Mouse (Mus musculus) lung, adult 2 months (tissue): ENCODE measurements around the gene Pkhd1. TPM values are rescaled to one million over a fixed set of nuclear protein-coding genes. Genes with fewer than 3 reads are reported as not detected.
A peak's percentile ranks its signal among the peaks of the same experiment; 100 is the strongest.

Source experiments
- DNase-seq: peaks from one replicate; pipeline ENCODE4 v3.0.0; 2022
- H3K4me1 ChIP-seq: fragments of 200-500 bp; 2 replicates; pipeline ENCODE4 v1.6.1; 2011; ENCODE audit warnings: low read length; ENCODE audit not compliant: control insufficient read depth, insufficient read depth
- H3K4me3 ChIP-seq: fragments of 200-500 bp; replicated peaks from 2 replicates; pipeline ENCODE3; 2011; ENCODE audit warnings: low read depth, mild to moderate bottlenecking, control low read depth, low read length; ENCODE audit errors: extremely low read depth
- CTCF ChIP-seq: fragments of 200-500 bp; IDR thresholded peaks from 2 replicates; pipeline ENCODE4 v1.5.1; 2011; ENCODE audit warnings: mild to moderate bottlenecking, low read length, control low read depth; ENCODE audit not compliant: insufficient read depth
- POLR2A ChIP-seq: fragments of 200-500 bp; IDR thresholded peaks from 2 replicates; pipeline ENCODE4 v1.6.1; 2011; ENCODE audit warnings: low read depth, mild to moderate bottlenecking, control low read depth, low read length, borderline replicate concordance; ENCODE audit errors: extremely low read depth
- WGBS: fragments of 180-500 bp; shearing (Covaris S2); methylation state at CpG from one replicate; pipeline ENCODE4 v1.1.7; 2018; 5-methylcytosine and 5-hydroxymethylcytosine counted together
- polyA plus RNA-seq: library from polyadenylated mRNA; depleted of rRNA; stranded (reverse); fragments of >200 nt; gene quantifications from 2 replicates; pipeline ENCODE4 v1.2.3, GENCODE M21; 2012

Pkhd1 gene
- polyA plus RNA-seq, 1 experiment, result 0.19 TPM

DNA sequence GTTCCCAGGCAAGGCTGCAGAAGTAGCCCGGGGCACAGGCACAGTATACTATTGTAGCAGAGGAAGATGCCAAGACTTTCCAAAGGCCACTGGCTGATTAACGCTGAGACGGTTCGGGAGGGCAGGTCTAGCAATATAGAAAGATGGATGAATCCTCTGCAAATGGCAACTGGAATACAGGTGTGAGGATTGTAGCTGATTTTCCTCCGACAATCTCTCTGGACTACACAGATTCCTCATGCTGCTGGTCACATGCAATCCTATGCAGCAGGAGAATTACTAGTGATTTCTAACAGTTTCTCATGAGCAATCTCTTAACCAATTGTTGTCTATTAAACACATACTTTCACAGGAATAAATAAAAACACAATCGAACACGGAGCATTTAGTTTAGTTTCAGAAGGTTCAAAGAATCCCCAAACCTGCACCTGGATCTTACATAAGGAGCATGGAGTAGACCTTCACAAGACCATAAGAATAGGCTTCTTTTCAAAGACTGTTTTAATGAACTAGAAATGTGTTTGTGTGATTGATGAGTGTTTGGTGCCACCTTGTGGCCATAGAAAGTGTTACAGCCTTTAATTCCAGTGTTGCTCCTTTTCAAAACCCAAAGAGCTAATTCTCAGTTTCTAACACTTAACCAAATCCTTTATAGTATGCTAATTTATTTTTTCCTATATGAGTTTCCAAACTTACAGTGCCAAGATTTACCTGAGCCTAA lies 104.3 kb downstream of the Pkhd1 start:
- WGBS, result 66% methylated on average over 7 of the region's 7 CpGs
- Histone ChIP-seq H3K4me1 (no peaks in the 10 kb centered on the region), H3K4me3 (no peak overlapping the region)
- TF ChIP-seq POLR2A (no peak), CTCF (peak; percentile 39; the same call in 1 of the 2 replicates)
- DNase-seq, result peak; percentile 21

DNA sequence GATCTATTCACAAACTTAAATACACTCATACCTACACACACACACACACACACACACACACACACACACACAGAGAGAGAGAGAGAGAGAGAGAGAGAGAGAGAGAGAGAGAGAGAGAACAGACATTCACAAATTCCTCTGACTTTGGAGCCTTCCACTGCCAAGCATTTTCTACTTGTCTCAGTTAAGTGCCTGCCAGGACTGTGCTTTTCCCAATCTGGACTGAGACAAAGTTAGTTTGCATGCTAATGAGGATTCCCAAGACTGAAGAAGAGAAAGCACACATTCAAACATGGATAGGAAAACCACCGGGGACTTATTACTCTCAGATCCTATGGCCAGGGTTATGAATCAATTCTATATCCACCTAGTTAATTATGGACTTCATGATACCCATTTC lies 118.9 kb downstream of the Pkhd1 start:
- WGBS, result 85% methylated on average over 1 of the region's 1 CpGs
- no peak for TF ChIP-seq POLR2A
- TF ChIP-seq CTCF, result no peak
- Histone ChIP-seq H3K4me1 (no peaks in the 10 kb centered on the region), H3K4me3 (no peak overlapping the region)
- no peak for DNase-seq

DNA sequence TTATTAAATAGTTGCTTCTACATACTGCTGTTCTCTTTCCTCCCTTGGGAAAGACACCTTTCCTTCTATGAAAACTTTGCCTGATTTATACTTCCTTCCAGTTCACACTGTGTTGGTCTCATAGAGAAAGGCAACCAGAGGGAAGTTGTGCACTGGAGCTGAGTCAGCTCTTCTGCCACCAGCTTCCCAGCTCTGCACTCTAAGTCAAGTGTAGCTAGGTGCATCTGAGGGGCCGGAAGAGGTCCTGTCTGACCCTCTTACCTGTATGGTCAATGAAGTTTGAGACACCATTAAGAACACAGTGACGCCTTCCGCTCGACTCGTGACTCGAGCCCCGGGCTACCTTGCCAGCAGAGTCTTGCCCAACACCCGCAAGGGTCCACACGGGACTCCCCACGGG lies 131.8 kb downstream of the Pkhd1 start:
- no peak for DNase-seq
- 91% methylated on average over 10 of the region's 10 CpGs for WGBS
- TF ChIP-seq CTCF, result no peak
- no peak for TF ChIP-seq POLR2A

DNA sequence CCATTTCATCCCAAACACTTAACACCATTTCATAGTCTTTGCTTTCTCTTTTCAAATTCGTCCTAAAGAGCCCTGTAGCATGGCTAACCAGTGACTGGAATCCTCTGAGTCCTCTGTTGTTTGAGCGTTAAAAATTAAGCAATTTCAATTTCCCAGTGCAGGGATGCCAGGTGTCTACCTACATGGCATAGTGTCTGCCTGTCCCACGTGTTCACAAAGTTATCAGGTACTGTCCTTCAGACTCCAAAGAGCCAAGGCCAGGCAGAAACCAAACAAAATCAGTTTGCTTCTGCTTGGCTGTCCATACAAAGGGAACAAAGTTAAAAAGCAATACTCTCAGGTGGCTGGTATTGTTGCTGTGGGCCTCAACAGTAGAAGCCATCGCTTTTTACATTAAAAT lies 136.0 kb downstream of the Pkhd1 start:
- DNase-seq, result no peak
- Histone ChIP-seq H3K4me3 (no peak overlapping the region), H3K4me1 (no peaks in the 10 kb centered on the region)
- TF ChIP-seq POLR2A, result no peak
- no peak for TF ChIP-seq CTCF
- WGBS, result 59% methylated on average over 4 of the region's 4 CpGs

More for the DNA sequence above, 131.8 kb downstream of the Pkhd1 start:
- no peaks in the 10 kb centered on the region for H3K4me1 ChIP-seq
- H3K4me3 ChIP-seq, result no peak overlapping the region

DNA sequence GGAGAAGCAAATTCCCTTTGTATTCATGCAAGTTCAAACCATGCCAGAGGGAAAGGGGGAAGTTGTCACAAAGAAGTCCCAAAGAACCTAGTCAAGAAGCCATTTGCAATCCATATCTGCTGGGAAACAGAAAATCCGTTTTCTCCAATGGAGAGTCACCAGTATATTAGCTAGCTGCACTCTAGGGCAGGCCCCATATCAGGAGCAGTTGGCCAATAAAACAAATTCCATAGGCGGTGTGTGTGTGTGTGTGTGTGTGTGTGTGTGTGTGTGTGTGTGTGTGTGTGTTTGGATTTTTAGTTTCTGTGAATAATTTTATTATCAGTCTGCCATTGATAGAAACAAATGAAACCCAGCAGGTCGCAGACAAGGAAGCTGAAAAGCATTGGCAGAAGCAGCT lies 139.2 kb downstream of the Pkhd1 start:
- DNase-seq, result no peak
- TF ChIP-seq POLR2A, result no peak
- no peak for TF ChIP-seq CTCF
- WGBS, result 61% methylated on average over 3 of the region's 3 CpGs
- Histone ChIP-seq H3K4me1 (no peaks in the 10 kb centered on the region), H3K4me3 (no peak overlapping the region)

DNA sequence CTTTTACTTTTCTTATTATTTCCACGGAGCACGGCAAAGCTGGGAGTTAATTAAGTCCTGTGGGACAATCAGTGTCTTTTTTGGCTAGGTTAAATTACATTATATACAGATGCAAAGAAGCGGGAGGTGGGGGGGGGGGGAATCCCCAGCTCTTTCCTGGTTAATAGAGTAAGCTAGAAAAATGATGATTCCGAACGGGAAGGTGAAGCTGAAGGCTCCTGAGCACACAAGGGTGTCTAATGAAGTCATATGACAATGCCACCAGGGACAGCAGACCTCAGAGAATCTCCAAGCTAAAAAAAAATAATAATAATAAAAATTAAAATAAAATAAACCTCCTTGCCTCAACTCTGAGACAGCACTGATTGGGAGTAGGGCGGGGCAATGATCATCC lies 139.6 kb downstream of the Pkhd1 start:
- 19% methylated on average over 6 of the region's 6 CpGs for WGBS
- TF ChIP-seq POLR2A, result no peak
- no peak for TF ChIP-seq CTCF
- no peak for DNase-seq
- no peak overlapping the region for H3K4me3 ChIP-seq
- H3K4me1 ChIP-seq, result no peaks in the 10 kb centered on the region

DNA sequence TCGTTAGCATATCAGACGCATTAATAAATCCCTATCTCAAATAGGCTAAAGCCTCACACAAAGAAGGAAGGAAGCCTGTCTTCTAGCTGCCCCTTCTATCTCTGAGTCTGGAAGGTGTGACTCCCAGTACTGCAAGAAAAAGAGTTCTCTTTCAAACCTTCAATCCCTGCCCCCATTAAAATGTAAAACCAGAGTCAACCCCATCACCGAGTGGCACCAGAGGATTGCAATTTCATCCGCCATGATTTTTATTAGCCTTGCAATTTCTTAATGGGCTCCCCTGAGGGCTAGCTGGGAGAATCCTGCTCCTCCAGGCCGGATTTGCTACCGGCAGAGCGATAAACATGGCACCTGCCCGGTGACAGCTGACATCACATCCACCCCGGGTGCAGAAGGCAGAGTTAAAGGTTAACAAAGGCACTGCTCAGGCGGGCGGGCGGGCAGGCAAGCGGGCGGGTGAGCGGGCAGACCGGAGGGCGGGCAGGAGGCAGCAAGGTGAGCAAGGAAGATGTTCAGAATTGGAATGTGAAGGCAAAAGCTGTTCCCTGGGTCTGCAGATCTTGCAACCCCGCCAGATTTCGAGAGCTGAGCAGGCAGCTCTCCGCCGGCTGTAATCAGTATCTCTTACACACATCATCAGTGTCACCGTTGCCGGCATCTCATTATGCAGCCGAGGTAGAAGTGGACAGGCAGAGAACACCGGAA lies 140.2 kb downstream of the Pkhd1 start:
- TF ChIP-seq CTCF, result no peak
- TF ChIP-seq POLR2A, result no peak
- no peaks in the 10 kb centered on the region for H3K4me1 ChIP-seq
- 9% methylated on average over 25 of the region's 25 CpGs for WGBS
- H3K4me3 ChIP-seq, result no peak overlapping the region
- DNase-seq, result no peak

DNA sequence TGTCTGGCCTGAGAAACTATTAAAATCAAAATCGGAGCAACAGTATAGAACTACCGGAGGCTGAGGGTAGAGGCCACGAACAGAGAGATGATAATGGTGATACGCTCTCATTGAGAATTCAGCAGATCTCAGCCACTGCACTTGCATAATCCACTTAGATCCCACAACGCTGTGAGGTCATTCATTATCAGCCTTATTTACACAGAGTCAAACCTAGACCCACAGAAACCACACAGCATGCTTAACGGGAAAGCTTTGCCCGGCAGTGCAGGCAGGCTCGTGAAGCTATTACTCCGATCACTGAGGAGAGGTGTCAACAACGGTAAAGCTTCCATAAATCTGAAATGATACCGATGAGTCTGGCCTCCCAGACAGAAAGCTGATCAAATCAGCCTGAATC lies 147.1 kb downstream of the Pkhd1 start:
- TF ChIP-seq CTCF (no peak), POLR2A (no peak)
- DNase-seq, result no peak
- 61% methylated on average over 11 of the region's 11 CpGs for WGBS
- Histone ChIP-seq H3K4me1 (no peaks in the 10 kb centered on the region), H3K4me3 (no peak overlapping the region)

DNA sequence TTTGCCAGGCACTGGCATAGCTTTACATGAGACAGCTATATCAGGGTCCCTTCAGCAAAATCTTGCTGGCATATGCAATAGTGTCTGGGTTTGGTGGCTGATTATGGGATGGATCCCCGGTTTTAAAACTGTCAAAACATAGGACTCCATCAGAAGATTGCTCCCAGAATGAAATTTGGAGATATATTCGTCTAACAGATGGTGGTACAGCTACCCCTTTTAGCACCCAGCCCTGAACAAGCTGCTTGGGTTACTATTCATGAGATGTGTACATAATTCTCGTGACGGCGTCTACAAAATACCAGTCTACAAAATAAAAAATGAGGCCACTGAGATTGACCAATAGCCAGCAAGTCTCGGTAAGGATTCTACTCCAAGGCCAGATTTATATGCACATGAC lies 147.5 kb downstream of the Pkhd1 start:
- no peak overlapping the region for H3K4me3 ChIP-seq
- no peak for TF ChIP-seq POLR2A
- TF ChIP-seq CTCF, result no peak
- no peaks in the 10 kb centered on the region for H3K4me1 ChIP-seq
- no peak for DNase-seq
- WGBS, result 78% methylated on average over 6 of the region's 6 CpGs

DNA sequence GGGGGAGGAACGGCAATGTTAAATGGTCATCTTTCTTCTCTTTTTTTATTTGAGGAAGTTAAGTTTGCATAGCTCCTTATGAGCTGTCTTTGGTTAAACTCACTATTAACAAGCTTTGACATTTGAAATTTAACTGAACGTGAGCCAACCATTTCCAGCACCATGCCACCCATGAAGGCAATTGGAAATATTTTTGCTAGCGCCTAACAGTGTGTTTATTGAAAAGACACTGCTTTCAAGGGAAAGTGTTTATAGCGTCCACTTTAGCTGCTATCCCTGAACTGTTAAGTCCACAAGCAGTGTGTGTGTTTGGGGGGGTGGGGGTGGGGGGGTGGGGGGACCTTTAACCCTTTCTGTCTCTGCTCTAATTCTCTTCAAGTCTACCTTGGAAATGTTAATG lies 151.4 kb downstream of the Pkhd1 start:
- no peak for DNase-seq
- H3K4me3 ChIP-seq, result no peak overlapping the region
- no peaks in the 10 kb centered on the region for H3K4me1 ChIP-seq
- WGBS, result 24% methylated on average over 4 of the region's 4 CpGs
- no peak for TF ChIP-seq CTCF
- no peak for TF ChIP-seq POLR2A
